ENCODE assay signal across 12 mouse cellular contexts in genomic region chr8:70564696-70565235, GRCm38 (mm10). TPM values are rescaled to one million over a fixed set of nuclear protein-coding genes. Genes with fewer than 3 reads are reported as not detected.
DNase-seq lines count a peak whose midpoint lies in the region; TF ChIP-seq lines count a peak whose summit lies in the region.
"Had no signal": no experiment of that assay in that cellular context is flagged by ENCODE, and none has a peak within 500 bp of the region (broad histone marks: within the 10 kb centered on the region; RNA-seq: fewer than 3 reads in every experiment).

No protein-coding gene starts in this region.

- no peak overlapping the region for H3K4me3 ChIP-seq in layer of hippocampus, adult 2 months
- H3K4me3 ChIP-seq: embryonic facial prominence, embryonic 12.5 days; forebrain, embryonic 12.5 days; left cerebral cortex, adult 2 months had no signal

- TF ChIP-seq CTCF in layer of hippocampus, adult 2 months (conservative IDR thresholded peaks at IDR 0.05) = no peak

- peak; percentile 90 for DNase-seq in heart, adult 11 months
- DNase-seq in heart, adult 9 months (ENCODE audit: low spot score in 2 of 2) = no peak
- DNase-seq in layer of hippocampus, adult 2 months (ENCODE audit: low spot score in 2 of 2) = no peak
- no peak for DNase-seq in layer of hippocampus, postnatal 25 days (ENCODE audit: extremely low spot score in 1 of 2, low spot score in 1 of 2)
- peak; percentile 24 for DNase-seq in thymus, postnatal 0 days (ENCODE audit: low spot score)
- no peak for DNase-seq in thymus, postnatal 36 days
- DNase-seq in urinary bladder, postnatal 4 days (ENCODE audit: low spot score in 2 of 2) = no peak
- DNase-seq: cerebellum, postnatal 25 days had no signal

- peak overlapping the region; percentile 25; the same call in 1 of the 2 replicates for H3K27ac ChIP-seq in layer of hippocampus, adult 2 months
- H3K27ac ChIP-seq: embryonic facial prominence, embryonic 12.5 days; forebrain, embryonic 12.5 days; left cerebral cortex, adult 2 months; liver, embryonic 14.5 days had no signal

RNA-seq across cellular contexts. Expression of gene Ell, which starts 25.5 kb away (rescaled TPM):
- total RNA-seq in layer of hippocampus, adult 2 months (2021) = 10 to 100 TPM; 20.5 to 24.4 TPM
- 10 to 100 TPM; 20.3 to 23.5 TPM for total RNA-seq in layer of hippocampus, postnatal 25 days (2021)
- polyA plus RNA-seq in thymus, postnatal 0 days (2015; fragmentation: Nextera tagmentation; extraction: Ambion mirVana) = 13.5 and 14.2 TPM in 2 replicates

RNA-seq across cellular contexts. Expression of gene Isyna1, which starts 29.4 kb away (rescaled TPM):
- total RNA-seq in layer of hippocampus, adult 2 months (2021) = 10 to 100 TPM; 41.4 to 46.4 TPM
- total RNA-seq in layer of hippocampus, postnatal 25 days (2021) = 10 to 100 TPM; 41.5 to 47.0 TPM
- 78.9 and 88.4 TPM in 2 replicates for polyA plus RNA-seq in thymus, postnatal 0 days (2015; fragmentation: Nextera tagmentation; extraction: Ambion mirVana)

RNA-seq across cellular contexts. Expression of gene Kxd1, which starts 37.0 kb away (rescaled TPM):
- total RNA-seq in layer of hippocampus, adult 2 months (2021) = 10 to 100 TPM; 37.2 to 40.7 TPM
- total RNA-seq in layer of hippocampus, postnatal 25 days (2021) = 10 to 100 TPM; 37.8 to 38.0 TPM
- 66.8 and 68.6 TPM in 2 replicates for polyA plus RNA-seq in thymus, postnatal 0 days (2015; fragmentation: Nextera tagmentation; extraction: Ambion mirVana)

RNA-seq across cellular contexts. Expression of gene Fkbp8, which starts 37.2 kb away (rescaled TPM):
- 100 to 1,000 TPM; 447 to 453 TPM for total RNA-seq in layer of hippocampus, adult 2 months (2021)
- total RNA-seq in layer of hippocampus, postnatal 25 days (2021) = 100 to 1,000 TPM; 432 to 468 TPM
- polyA plus RNA-seq in thymus, postnatal 0 days (2015; fragmentation: Nextera tagmentation; extraction: Ambion mirVana) = 309 and 319 TPM in 2 replicates

RNA-seq across cellular contexts. Expression of gene Ssbp4, which starts 43.9 kb away (rescaled TPM):
- total RNA-seq in layer of hippocampus, adult 2 months (2021) = 100 to 1,000 TPM; 274 to 297 TPM
- 100 to 1,000 TPM; 285 to 304 TPM for total RNA-seq in layer of hippocampus, postnatal 25 days (2021)
- polyA plus RNA-seq in thymus, postnatal 0 days (2015; fragmentation: Nextera tagmentation; extraction: Ambion mirVana) = 135 and 142 TPM in 2 replicates

Comparison
In these comparisons a context has a peak if more than half of its experiments do, and no peak if none do; other contexts are left out.
1. DNase-seq: peak in heart, adult 11 months (single experiment) and thymus, postnatal 0 days (single experiment); none in heart, adult 9 months (0 of 2), layer of hippocampus, adult 2 months (0 of 2), layer of hippocampus, postnatal 25 days (0 of 2), thymus, postnatal 36 days (0 of 2) and urinary bladder, postnatal 4 days (0 of 2).